Mouse (Mus musculus): Measurements from ENCODE around the gene 4931422A03Rik. TPM values are rescaled to one million over a fixed set of nuclear protein-coding genes. Genes with fewer than 3 reads are reported as not detected.

The 4931422A03Rik gene
- polyA plus RNA-seq, 1 experiment from 2014 or later = 3.3 TPM

- no peak for ATAC-seq (ENCODE audit: low read depth)
- WGBS = 47% methylated on average over 2 of the region's 2 CpGs
- H3K27ac ChIP-seq (ENCODE audit: low read depth, low read length) = no peak overlapping the region
Observed at GRCm38 (mm10) chr2:103932025-103932424, 96.1 kb downstream of the 4931422A03Rik start.

GRCm38 (mm10) chr2:103931511-103931911 is 96.7 kb downstream of the 4931422A03Rik start:
- H3K4me2 ChIP-seq (ENCODE audit: low read depth, low read length) = no peak overlapping the region
- no peak overlapping the region for H3K9ac ChIP-seq (replicated peaks; ENCODE audit: low read depth, low read length)
- no peak for ATAC-seq (ENCODE audit: low read depth)
- H3K27me3 ChIP-seq (ENCODE audit: control insufficient read depth, insufficient read depth, low read length) = no peaks in the 10 kb centered on the region
- WGBS = 67% methylated on average over 7 of the region's 7 CpGs
- no peaks in the 10 kb centered on the region for H3K36me3 ChIP-seq (ENCODE audit: control insufficient read depth, insufficient read depth, low read length)
- peak overlapping the region; percentile 35; the same call in 1 of the 2 replicates for H3K27ac ChIP-seq (ENCODE audit: low read depth, low read length)
- H3K9me3 ChIP-seq (ENCODE audit: control insufficient read depth, low read length) = no peaks in the 10 kb centered on the region
- H3K4me3 ChIP-seq (ENCODE audit: low read depth, low read length) = no peak overlapping the region
- peaks cover 14% of the 10 kb centered on the region for H3K4me1 ChIP-seq (ENCODE audit: control insufficient read depth, insufficient read depth, low read length)

More at GRCm38 (mm10) chr2:103932025-103932424, 96.1 kb downstream of the 4931422A03Rik start:
- Histone ChIP-seq H3K9me3 (ENCODE audit: control insufficient read depth, low read length) (no peaks in the 10 kb centered on the region), H3K4me1 (ENCODE audit: control insufficient read depth, insufficient read depth, low read length) (peaks cover 14% of the 10 kb centered on the region), H3K4me2 (ENCODE audit: low read depth, low read length) (no peak overlapping the region), H3K36me3 (ENCODE audit: control insufficient read depth, insufficient read depth, low read length) (no peaks in the 10 kb centered on the region), H3K9ac (replicated peaks; ENCODE audit: low read depth, low read length) (no peak overlapping the region), H3K4me3 (ENCODE audit: low read depth, low read length) (no peak overlapping the region), H3K27me3 (ENCODE audit: control insufficient read depth, insufficient read depth, low read length) (no peaks in the 10 kb centered on the region)

- Histone ChIP-seq H3K4me2 (ENCODE audit: low read depth, low read length) (no peak overlapping the region), H3K9ac (replicated peaks; ENCODE audit: low read depth, low read length) (no peak overlapping the region), H3K4me1 (ENCODE audit: control insufficient read depth, insufficient read depth, low read length) (peaks cover 14% of the 10 kb centered on the region), H3K4me3 (ENCODE audit: low read depth, low read length) (no peak overlapping the region), H3K27ac (ENCODE audit: low read depth, low read length) (peak overlapping the region; percentile 61), H3K9me3 (ENCODE audit: control insufficient read depth, low read length) (no peaks in the 10 kb centered on the region), H3K36me3 (ENCODE audit: control insufficient read depth, insufficient read depth, low read length) (no peaks in the 10 kb centered on the region), H3K27me3 (ENCODE audit: control insufficient read depth, insufficient read depth, low read length) (no peaks in the 10 kb centered on the region)
- peak; percentile 64 for ATAC-seq (ENCODE audit: low read depth)
- WGBS = 22% methylated on average over 13 of the region's 13 CpGs
Observed at GRCm38 (mm10) chr2:103930306-103931019, 97.7 kb downstream of the 4931422A03Rik start.

GRCm38 (mm10) chr2:103927610-103928145 is 100.5 kb downstream of the 4931422A03Rik start:
- no peak overlapping the region for H3K4me3 ChIP-seq (ENCODE audit: low read depth, low read length)
- 0% methylated on average over 1 of the region's 1 CpGs for WGBS
- ATAC-seq (ENCODE audit: low read depth) = peak; percentile 64
- H3K27me3 ChIP-seq (ENCODE audit: control insufficient read depth, insufficient read depth, low read length) = no peaks in the 10 kb centered on the region
- no peak overlapping the region for H3K27ac ChIP-seq (ENCODE audit: low read depth, low read length)
- no peak overlapping the region for H3K4me2 ChIP-seq (ENCODE audit: low read depth, low read length)
- H3K9ac ChIP-seq (replicated peaks; ENCODE audit: low read depth, low read length) = no peak overlapping the region
- peaks cover 14% of the 10 kb centered on the region for H3K4me1 ChIP-seq (ENCODE audit: control insufficient read depth, insufficient read depth, low read length)
- no peaks in the 10 kb centered on the region for H3K36me3 ChIP-seq (ENCODE audit: control insufficient read depth, insufficient read depth, low read length)
- H3K9me3 ChIP-seq (ENCODE audit: control insufficient read depth, low read length) = no peaks in the 10 kb centered on the region

GRCm38 (mm10) chr2:103926586-103927113 is 101.5 kb downstream of the 4931422A03Rik start:
- H3K9me3 ChIP-seq (ENCODE audit: control insufficient read depth, low read length) = no peaks in the 10 kb centered on the region
- no peak overlapping the region for H3K9ac ChIP-seq (replicated peaks; ENCODE audit: low read depth, low read length)
- WGBS = 89% methylated on average over 4 of the region's 4 CpGs
- no peak overlapping the region for H3K27ac ChIP-seq (ENCODE audit: low read depth, low read length)
- H3K4me1 ChIP-seq (ENCODE audit: control insufficient read depth, insufficient read depth, low read length) = peaks cover 14% of the 10 kb centered on the region
- no peak overlapping the region for H3K4me3 ChIP-seq (ENCODE audit: low read depth, low read length)
- ATAC-seq (ENCODE audit: low read depth) = no peak
- H3K36me3 ChIP-seq (ENCODE audit: control insufficient read depth, insufficient read depth, low read length) = no peaks in the 10 kb centered on the region
- H3K27me3 ChIP-seq (ENCODE audit: control insufficient read depth, insufficient read depth, low read length) = no peaks in the 10 kb centered on the region
- no peak overlapping the region for H3K4me2 ChIP-seq (ENCODE audit: low read depth, low read length)

- no peak overlapping the region for H3K9ac ChIP-seq (replicated peaks; ENCODE audit: low read depth, low read length)
- no peaks in the 10 kb centered on the region for H3K27me3 ChIP-seq (ENCODE audit: control insufficient read depth, insufficient read depth, low read length)
- no peak overlapping the region for H3K4me3 ChIP-seq (ENCODE audit: low read depth, low read length)
- no peak for ATAC-seq (ENCODE audit: low read depth)
- H3K9me3 ChIP-seq (ENCODE audit: control insufficient read depth, low read length) = no peaks in the 10 kb centered on the region
- no peak overlapping the region for H3K27ac ChIP-seq (ENCODE audit: low read depth, low read length)
- H3K36me3 ChIP-seq (ENCODE audit: control insufficient read depth, insufficient read depth, low read length) = no peaks in the 10 kb centered on the region
- H3K4me2 ChIP-seq (ENCODE audit: low read depth, low read length) = no peak overlapping the region
- H3K4me1 ChIP-seq (ENCODE audit: control insufficient read depth, insufficient read depth, low read length) = no peaks in the 10 kb centered on the region
- 79% methylated on average over 6 of the region's 6 CpGs for WGBS
Observed at GRCm38 (mm10) chr2:103919488-103919887, 108.7 kb downstream of the 4931422A03Rik start.

DNA sequence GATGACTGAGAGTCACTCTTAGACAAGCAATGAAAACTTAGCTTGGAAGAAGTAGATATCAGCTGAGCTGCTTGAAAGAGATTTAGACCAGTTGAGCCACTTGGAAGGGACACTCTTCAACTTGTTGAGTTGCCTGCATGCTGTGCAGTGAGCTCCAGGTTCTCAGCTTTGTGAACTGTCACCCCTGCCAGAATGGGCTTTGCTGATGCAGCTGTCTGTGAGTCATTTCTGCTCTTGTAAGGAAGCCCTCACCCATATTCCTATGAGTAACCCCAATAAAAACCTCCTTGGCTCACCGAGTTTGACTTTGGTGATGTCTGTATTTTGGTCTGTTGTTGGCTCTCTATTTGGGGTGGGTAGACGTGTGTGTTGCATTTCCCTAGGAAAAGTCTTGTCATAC is 109.8 kb downstream of the 4931422A03Rik start:
- Histone ChIP-seq H3K36me3 (ENCODE audit: control insufficient read depth, insufficient read depth, low read length) (no peaks in the 10 kb centered on the region), H3K9ac (replicated peaks; ENCODE audit: low read depth, low read length) (no peak overlapping the region), H3K4me1 (ENCODE audit: control insufficient read depth, insufficient read depth, low read length) (no peaks in the 10 kb centered on the region), H3K4me2 (ENCODE audit: low read depth, low read length) (no peak overlapping the region), H3K9me3 (ENCODE audit: control insufficient read depth, low read length) (no peaks in the 10 kb centered on the region), H3K27ac (ENCODE audit: low read depth, low read length) (no peak overlapping the region), H3K4me3 (ENCODE audit: low read depth, low read length) (no peak overlapping the region), H3K27me3 (ENCODE audit: control insufficient read depth, insufficient read depth, low read length) (no peaks in the 10 kb centered on the region)
- WGBS = 89% methylated on average over 2 of the region's 2 CpGs
- no peak for ATAC-seq (ENCODE audit: low read depth)

DNA sequence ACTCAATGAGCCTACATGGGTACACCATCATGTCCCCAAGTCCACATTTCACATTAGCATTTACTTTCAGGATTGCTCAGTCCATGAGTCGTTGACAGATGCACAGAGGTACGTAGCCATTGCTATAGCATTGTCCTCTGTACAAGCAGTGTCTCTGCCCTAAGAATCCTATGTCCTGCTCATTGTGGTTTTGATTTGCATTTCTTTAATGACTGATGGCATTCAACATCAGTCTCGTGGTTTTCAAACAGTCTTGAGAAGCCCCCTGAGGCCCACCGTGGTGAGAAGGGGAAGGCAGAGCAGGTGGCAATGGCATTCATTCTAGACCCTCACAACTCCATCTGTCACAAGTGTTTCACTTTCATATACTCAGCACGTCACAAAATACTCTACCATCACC is 110.8 kb downstream of the 4931422A03Rik start:
- Histone ChIP-seq H3K4me2 (ENCODE audit: low read depth, low read length) (no peak overlapping the region), H3K27ac (ENCODE audit: low read depth, low read length) (no peak overlapping the region), H3K36me3 (ENCODE audit: control insufficient read depth, insufficient read depth, low read length) (no peaks in the 10 kb centered on the region), H3K9ac (replicated peaks; ENCODE audit: low read depth, low read length) (no peak overlapping the region), H3K4me3 (ENCODE audit: low read depth, low read length) (no peak overlapping the region), H3K9me3 (ENCODE audit: control insufficient read depth, low read length) (no peaks in the 10 kb centered on the region), H3K4me1 (ENCODE audit: control insufficient read depth, insufficient read depth, low read length) (no peaks in the 10 kb centered on the region), H3K27me3 (ENCODE audit: control insufficient read depth, insufficient read depth, low read length) (no peaks in the 10 kb centered on the region)
- 79% methylated on average over 5 of the region's 5 CpGs for WGBS
- no peak for ATAC-seq (ENCODE audit: low read depth)

Data from neural tube, embryonic 14.5 days (tissue).